Mouse (Mus musculus) bone marrow macrophage, adult 2 months (primary cell): Measurements from ENCODE around the gene Adad2.

Source experiments
- CTCF ChIP-seq: IDR thresholded peaks from 2 replicates; pipeline ENCODE4 v1.5.1; 2012; ENCODE audit warnings: low read depth, mild to moderate bottlenecking, low read length, moderate library complexity
- POLR2A ChIP-seq: IDR thresholded peaks from 2 replicates; pipeline ENCODE4 v1.6.1; 2012; ENCODE audit warnings: mild to moderate bottlenecking, low read depth, low read length, borderline replicate concordance

DNA sequence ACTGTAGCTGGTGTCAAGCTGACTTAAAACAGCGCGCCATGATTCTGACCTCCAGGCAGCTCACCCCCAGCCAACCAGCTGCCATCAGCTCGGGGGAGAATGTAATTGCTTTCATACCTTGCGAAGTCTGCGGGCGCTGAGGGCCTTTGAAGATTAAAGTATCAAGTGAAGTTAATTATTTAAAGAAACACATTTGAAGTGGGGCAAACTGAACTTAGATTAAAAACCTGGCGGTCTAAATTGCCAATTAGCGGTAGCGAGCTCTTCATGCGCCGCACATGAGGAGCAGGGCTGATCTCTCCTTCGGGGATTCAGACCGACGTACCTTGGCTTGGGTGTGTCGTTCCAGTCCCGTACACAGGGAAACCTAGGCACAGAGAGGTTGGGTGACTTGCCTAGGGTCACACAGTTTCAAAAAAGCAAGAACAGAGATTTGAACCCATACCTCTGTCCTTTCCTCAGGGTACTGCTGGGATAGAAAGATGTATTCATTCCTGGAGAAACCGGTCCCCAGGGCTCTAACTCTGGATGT lies 31.9 kb downstream of the Adad2 start:
- TF ChIP-seq CTCF: no peak
- TF ChIP-seq POLR2A: no peak
